Mouse (Mus musculus) megakaryocyte progenitor cell, adult 5-6 weeks (primary cell): ENCODE data around the gene Taar1. TPM values are rescaled to one million over a fixed set of nuclear protein-coding genes. Genes with fewer than 3 reads are reported as not detected.

Experiments
- ATAC-seq: replicated peaks from 2 replicates; pipeline ENCODE4 v1.8.0; 2016; ENCODE audit warnings: mild to moderate bottlenecking, moderate TSS enrichment, inconsistent platforms; ENCODE audit not compliant: poor library complexity
- total RNA-seq, 2 experiments: library from RNA; stranded (forward) in 1 of 2; stranded (reverse) in 1 of 2; fragments of 157-497, 149-512 nt in 1 of 2; fragments of 200-1000 nt in 1 of 2; gene quantifications; 2 replicates each; pipeline versions ENCODE4 v1.2.3 to v1.2.4; 2015 to 2017

The Taar1 gene
- total RNA-seq, 2 experiments from 2014 or later, result not detected

GRCm38 (mm10) chr10:23970656-23971165 is 50.6 kb downstream of the Taar1 start, which contains the start of gene Taar5:
TSS of gene Taar5 (plus strand) at chr10:23970706.
- ATAC-seq, result no peak

Other genes starting within 250 kb of the Taar1 start
- 6,612 and 6,735 TPM in 2 replicates for gene Rps12, start 133.1 kb upstream of the Taar1 start, total RNA-seq (2015)
- 1,835 and 2,039 TPM in 2 replicates for gene Rps12, start 133.1 kb upstream of the Taar1 start, total RNA-seq (2017)
- gene Slc18b1, start 123.4 kb upstream of the Taar1 start, total RNA-seq (2015), result 0.51 and 3.6 TPM in 2 replicates
- 0.04 and 0.30 TPM in 2 replicates for gene Slc18b1, start 123.4 kb upstream of the Taar1 start, total RNA-seq (2017)
- not detected in 2 replicates for gene Vnn3, start 68.9 kb upstream of the Taar1 start, total RNA-seq (2015)
- 0.21 TPM in 1 of 2 replicates, not detected in the other for gene Vnn3, start 68.9 kb upstream of the Taar1 start, total RNA-seq (2017)
- 0.17 TPM in 1 of 2 replicates, not detected in the other for gene Vnn1, start 25.7 kb upstream of the Taar1 start, total RNA-seq (2015)
- 0.04 TPM in 1 of 2 replicates, not detected in the other for gene Vnn1, start 25.7 kb upstream of the Taar1 start, total RNA-seq (2017)
- not detected in 2 replicates for gene Taar2, start 18.2 kb downstream of the Taar1 start, total RNA-seq (2015)
- not detected in 2 replicates for gene Taar2, start 18.2 kb downstream of the Taar1 start, total RNA-seq (2017)
- gene Taar3, start 29.2 kb downstream of the Taar1 start, total RNA-seq (2015), result not detected in 2 replicates
- not detected in 2 replicates for gene Taar3, start 29.2 kb downstream of the Taar1 start, total RNA-seq (2017)
- not detected in 2 replicates for gene Taar4, start 40.1 kb downstream of the Taar1 start, total RNA-seq (2015)
- not detected in 2 replicates for gene Taar4, start 40.1 kb downstream of the Taar1 start, total RNA-seq (2017)
- not detected in 2 replicates for gene Taar5, start 50.4 kb downstream of the Taar1 start, total RNA-seq (2015)
- not detected in 2 replicates for gene Taar5, start 50.4 kb downstream of the Taar1 start, total RNA-seq (2017)
- gene Taar6, start 65.3 kb downstream of the Taar1 start, total RNA-seq (2015), result not detected in 2 replicates
- not detected in 2 replicates for gene Taar6, start 65.3 kb downstream of the Taar1 start, total RNA-seq (2017)
- not detected in 2 replicates for gene Taar7a, start 73.1 kb downstream of the Taar1 start, total RNA-seq (2015)
- gene Taar7a, start 73.1 kb downstream of the Taar1 start, total RNA-seq (2017), result not detected in 2 replicates
- gene Taar7b, start 79.6 kb downstream of the Taar1 start, total RNA-seq (2015), result not detected in 2 replicates
- gene Taar7b, start 79.6 kb downstream of the Taar1 start, total RNA-seq (2017), result not detected in 2 replicates
- not detected in 2 replicates for gene Taar7d, start 106.9 kb downstream of the Taar1 start, total RNA-seq (2015)
- not detected in 2 replicates for gene Taar7d, start 106.9 kb downstream of the Taar1 start, total RNA-seq (2017)
- not detected in 2 replicates for gene Taar7e, start 117.3 kb downstream of the Taar1 start, total RNA-seq (2015)
- not detected in 2 replicates for gene Taar7e, start 117.3 kb downstream of the Taar1 start, total RNA-seq (2017)
- gene Taar7f, start 129.2 kb downstream of the Taar1 start, total RNA-seq (2015), result not detected in 2 replicates
- not detected in 2 replicates for gene Taar7f, start 129.2 kb downstream of the Taar1 start, total RNA-seq (2017)
- not detected in 2 replicates for gene Taar8a, start 156.1 kb downstream of the Taar1 start, total RNA-seq (2015)
- gene Taar8a, start 156.1 kb downstream of the Taar1 start, total RNA-seq (2017), result not detected in 2 replicates
- not detected in 2 replicates for gene Taar8b, start 171.9 kb downstream of the Taar1 start, total RNA-seq (2015)
- not detected in 2 replicates for gene Taar8b, start 171.9 kb downstream of the Taar1 start, total RNA-seq (2017)
- not detected in 2 replicates for gene Taar8c, start 181.6 kb downstream of the Taar1 start, total RNA-seq (2015)
- gene Taar8c, start 181.6 kb downstream of the Taar1 start, total RNA-seq (2017), result not detected in 2 replicates
- not detected in 2 replicates for gene Taar9, start 189.2 kb downstream of the Taar1 start, total RNA-seq (2015)
- gene Taar9, start 189.2 kb downstream of the Taar1 start, total RNA-seq (2017), result not detected in 2 replicates
- gene Stx7, start 228.9 kb downstream of the Taar1 start, total RNA-seq (2015), result 53.4 and 64.1 TPM in 2 replicates
- 47.2 and 55.5 TPM in 2 replicates for gene Stx7, start 228.9 kb downstream of the Taar1 start, total RNA-seq (2017)